Mouse (Mus musculus) right cerebral cortex, adult 18-20 months (tissue): ENCODE measurements around the gene Ccer2.

Experiments
- DNase-seq: peaks from one replicate; pipeline ENCODE4 v3.0.0; 2022; ENCODE audit warnings: mixed read lengths

Ccer2 gene

GRCm38 (mm10) chr7:28792391-28793185 lies 36.6 kb downstream of the Ccer2 start:
- no peak for DNase-seq

- no peak for DNase-seq
These were observed 37.9 kb downstream of the Ccer2 start for GRCm38 (mm10) chr7:28793834-28794233.

GRCm38 (mm10) chr7:28794496-28794895 lies 38.5 kb downstream of the Ccer2 start:
- DNase-seq: no peak

- no peak for DNase-seq
These were observed 39.9 kb downstream of the Ccer2 start for GRCm38 (mm10) chr7:28795832-28796231.

- DNase-seq: peak; percentile 82
These were observed 40.6 kb downstream of the Ccer2 start for GRCm38 (mm10) chr7:28796562-28796975.

- no peak for DNase-seq
These were observed 44.0 kb downstream of the Ccer2 start for GRCm38 (mm10) chr7:28799994-28800393.

- no peak for DNase-seq
These were observed 45.5 kb downstream of the Ccer2 start for GRCm38 (mm10) chr7:28801451-28801850.

GRCm38 (mm10) chr7:28801901-28802670 lies 46.1 kb downstream of the Ccer2 start:
- no peak for DNase-seq

- DNase-seq: no peak
These were observed 47.0 kb downstream of the Ccer2 start for GRCm38 (mm10) chr7:28802846-28803588.

GRCm38 (mm10) chr7:28803756-28804155 lies 47.8 kb downstream of the Ccer2 start:
- DNase-seq: no peak

GRCm38 (mm10) chr7:28806869-28807268 lies 50.9 kb downstream of the Ccer2 start:
- DNase-seq: no peak

GRCm38 (mm10) chr7:28807641-28808220 lies 51.8 kb downstream of the Ccer2 start:
- no peak for DNase-seq

- DNase-seq: no peak
These were observed 52.4 kb downstream of the Ccer2 start, which contains the start of gene Hnrnpl for GRCm38 (mm10) chr7:28808221-28808941. Gene Hnrnpl, plus strand, starts transcription at chr7:28808541.
